Mouse (Mus musculus) heart, adult 9 months (tissue): Measurements from ENCODE around the gene Oasl1.
"Not testable (repeated sequence)": the region's sequence is repeated elsewhere in the genome, so short reads cannot be mapped to it uniquely, and the experiment has no call there.

ENCODE experiments used
- DNase-seq, 2 experiments: peaks; one replicate each; pipeline ENCODE4 v3.0.0; 2022; ENCODE audit warnings: low spot score in 2 of 2

Gene Oasl1

GRCm38 (mm10) chr5:114926153-114926684 is 3.2 kb downstream of the Oasl1 start:
- DNase-seq: no peak

- DNase-seq: no peak
Measured at GRCm38 (mm10) chr5:114926753-114927152, 3.7 kb downstream of the Oasl1 start.

GRCm38 (mm10) chr5:114931626-114932025 is 8.6 kb downstream of the Oasl1 start:
- DNase-seq: no peak

GRCm38 (mm10) chr5:114933206-114933605 is 10.2 kb downstream of the Oasl1 start:
- DNase-seq: no peak

DNA sequence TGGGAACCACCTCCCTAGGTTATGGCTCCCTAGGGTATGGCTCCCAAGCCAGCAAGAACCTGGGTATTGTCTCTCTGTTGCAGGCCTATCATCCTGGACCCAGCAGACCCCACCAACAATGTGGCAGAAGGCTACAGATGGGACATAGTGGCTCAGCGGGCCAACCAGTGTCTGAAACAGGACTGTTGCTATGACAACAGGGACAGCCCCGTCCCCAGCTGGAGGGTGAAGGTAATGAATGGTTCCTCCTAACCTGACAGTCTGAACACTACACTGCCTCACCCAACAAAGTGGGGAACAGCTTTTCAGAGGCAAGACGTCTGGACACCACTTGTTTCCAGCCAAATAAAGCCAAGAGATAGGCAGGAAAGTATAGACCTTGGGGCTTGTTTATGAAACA is 12.8 kb downstream of the Oasl1 start:
- no peak for DNase-seq

- DNase-seq: not testable (repeated sequence)
Measured at GRCm38 (mm10) chr5:114941138-114941537, 18.1 kb downstream of the Oasl1 start.

GRCm38 (mm10) chr5:114942074-114942765 is 19.2 kb downstream of the Oasl1 start, which contains the start of gene 2210016L21Rik:
Gene 2210016L21Rik (plus strand): TSS chr5:114942158.
- DNase-seq: peak; percentile 81 to 86

DNA sequence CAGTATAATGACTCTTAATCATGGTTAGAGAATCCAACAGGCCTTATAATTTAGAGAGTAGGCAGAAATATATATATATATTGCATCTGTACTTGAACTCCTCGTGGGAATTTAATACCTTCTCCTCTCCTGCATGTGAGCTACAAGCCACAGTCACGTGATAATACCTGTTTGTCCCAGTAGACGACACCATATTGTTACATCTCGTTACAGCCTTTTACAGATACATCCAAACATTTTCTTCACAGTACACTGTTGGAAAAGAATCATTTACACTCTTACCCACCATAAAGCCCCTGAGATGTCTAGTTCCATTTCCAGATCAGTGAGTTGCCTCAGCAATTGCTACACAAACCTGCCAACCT is 19.7 kb downstream of the Oasl1 start:
- DNase-seq: no peak

DNA sequence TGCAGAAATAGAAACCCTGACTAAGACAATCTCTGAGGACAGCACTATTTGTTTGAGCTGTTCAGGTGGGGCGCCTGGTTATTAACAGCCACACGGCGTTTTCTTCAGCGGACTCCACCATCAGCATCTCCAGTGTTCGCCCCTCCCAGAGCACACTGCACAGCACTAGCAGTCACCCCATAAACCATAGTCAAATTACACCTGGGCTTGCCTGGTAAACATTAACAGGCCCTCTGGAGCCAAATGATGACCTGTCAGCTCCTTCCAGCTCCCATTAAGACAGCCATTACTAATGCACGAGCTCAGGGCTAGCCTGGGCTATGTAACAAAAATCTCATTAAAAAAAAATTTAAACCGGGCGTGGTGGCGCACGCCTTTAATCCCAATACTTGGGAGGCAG is 22.0 kb downstream of the Oasl1 start:
- DNase-seq: no peak

DNA sequence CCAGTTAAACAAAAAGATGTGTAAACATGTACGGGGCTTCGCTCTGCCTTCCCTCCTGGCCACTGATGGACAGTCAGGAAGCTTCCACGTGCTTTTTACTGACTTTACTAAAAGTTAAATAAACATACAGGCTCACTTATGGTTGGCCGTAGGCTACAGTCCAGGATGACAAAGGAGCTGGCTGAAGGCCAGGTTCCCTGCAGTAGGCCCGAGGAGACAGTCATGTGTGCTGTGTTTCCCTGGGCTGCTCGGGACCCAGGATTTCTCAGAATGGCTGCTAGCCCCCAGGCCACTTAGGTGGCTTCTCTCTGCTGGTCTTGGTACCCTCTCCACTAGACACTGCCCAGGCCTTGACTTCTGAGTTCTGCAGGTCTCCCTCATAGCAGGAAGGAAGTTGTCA is 25.9 kb downstream of the Oasl1 start:
- peak in 1 of 2 experiments; percentile 36 for DNase-seq

GRCm38 (mm10) chr5:114949316-114949715 is 26.3 kb downstream of the Oasl1 start:
- no peak for DNase-seq

- DNase-seq: no peak
Measured at GRCm38 (mm10) chr5:114949812-114950211, 26.8 kb downstream of the Oasl1 start.

- DNase-seq: no peak
Measured at GRCm38 (mm10) chr5:114950669-114951068, 27.6 kb downstream of the Oasl1 start.

GRCm38 (mm10) chr5:114951279-114951880 is 28.3 kb downstream of the Oasl1 start:
- DNase-seq: no peak

DNA sequence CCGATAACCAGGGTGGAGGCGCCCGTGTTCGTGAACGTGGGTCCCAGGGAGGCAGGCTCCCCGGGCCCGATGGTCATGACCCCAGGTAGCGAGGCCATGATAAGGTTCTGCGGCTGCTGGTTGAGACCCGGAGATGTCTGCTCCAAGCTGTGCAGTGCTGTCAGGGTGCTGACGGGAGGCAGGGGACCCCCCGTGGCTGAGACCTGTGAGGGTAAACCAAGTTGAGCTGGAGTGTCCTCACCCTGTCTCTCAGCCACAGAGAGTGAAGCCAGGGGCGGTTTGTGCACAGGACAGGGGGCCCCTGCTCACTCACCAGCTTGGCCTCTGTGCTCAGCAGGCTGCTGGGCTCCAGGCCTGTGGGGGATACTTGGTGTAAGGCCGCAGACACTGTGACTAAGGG is 30.3 kb downstream of the Oasl1 start:
- DNase-seq: no peak

DNA sequence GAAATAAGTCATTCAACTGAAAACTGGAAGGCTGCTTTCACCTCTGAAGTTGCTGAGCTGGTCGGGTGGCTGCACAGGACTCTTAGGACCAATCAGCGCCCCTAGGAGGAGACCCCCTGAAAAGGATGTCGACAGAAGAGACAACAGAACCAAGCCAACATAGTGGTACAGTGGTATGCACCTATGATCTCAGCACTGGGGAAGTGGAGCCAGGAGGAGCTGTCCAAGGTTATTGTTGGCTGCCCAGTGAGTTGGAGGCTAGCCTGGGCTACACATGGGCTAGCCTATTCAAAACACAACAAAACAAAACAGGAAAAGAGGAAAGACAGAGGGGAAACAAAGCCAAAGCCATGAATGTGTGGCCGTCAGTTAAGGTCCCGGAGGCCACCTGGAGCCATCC is 35.0 kb downstream of the Oasl1 start:
- no peak for DNase-seq

DNA sequence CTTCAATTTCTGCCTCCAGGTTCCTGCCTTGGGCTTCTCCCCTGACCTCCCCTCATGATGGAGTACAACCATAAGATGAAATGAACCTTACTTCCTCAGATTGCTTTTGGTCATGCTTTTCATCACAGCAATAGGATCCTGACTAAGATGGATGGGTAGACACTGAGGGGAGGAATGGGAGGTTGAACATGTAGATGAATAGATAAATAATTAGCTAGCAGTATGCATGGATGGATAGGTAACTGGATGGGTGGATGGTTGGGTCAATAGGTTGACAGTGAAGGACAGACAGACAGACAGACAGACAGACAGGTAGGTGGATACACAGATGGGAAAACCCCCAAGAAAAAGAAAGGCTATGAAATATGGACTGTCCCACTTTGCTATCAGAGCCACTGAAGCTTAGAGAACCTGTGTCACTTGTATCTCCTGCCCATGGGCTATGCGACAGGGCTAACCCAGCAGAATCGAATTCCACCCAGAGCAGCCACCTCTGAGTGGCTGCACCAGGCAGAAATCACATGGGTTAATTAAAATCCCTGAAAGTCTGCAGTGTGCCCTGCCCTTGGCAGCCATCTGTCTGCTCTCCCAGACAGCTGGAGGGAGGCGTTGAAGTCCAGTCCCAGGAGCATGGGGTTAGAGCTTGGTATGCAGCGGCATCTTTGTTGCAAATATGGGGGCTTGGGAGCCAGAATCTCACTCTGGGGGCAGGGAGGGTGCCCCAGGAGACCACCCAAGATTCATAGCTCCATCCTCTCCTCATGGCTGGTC is 38.7 kb downstream of the Oasl1 start:
- DNase-seq: no peak

- DNase-seq: no peak
Measured at GRCm38 (mm10) chr5:114964315-114964966, 41.4 kb downstream of the Oasl1 start.

DNA sequence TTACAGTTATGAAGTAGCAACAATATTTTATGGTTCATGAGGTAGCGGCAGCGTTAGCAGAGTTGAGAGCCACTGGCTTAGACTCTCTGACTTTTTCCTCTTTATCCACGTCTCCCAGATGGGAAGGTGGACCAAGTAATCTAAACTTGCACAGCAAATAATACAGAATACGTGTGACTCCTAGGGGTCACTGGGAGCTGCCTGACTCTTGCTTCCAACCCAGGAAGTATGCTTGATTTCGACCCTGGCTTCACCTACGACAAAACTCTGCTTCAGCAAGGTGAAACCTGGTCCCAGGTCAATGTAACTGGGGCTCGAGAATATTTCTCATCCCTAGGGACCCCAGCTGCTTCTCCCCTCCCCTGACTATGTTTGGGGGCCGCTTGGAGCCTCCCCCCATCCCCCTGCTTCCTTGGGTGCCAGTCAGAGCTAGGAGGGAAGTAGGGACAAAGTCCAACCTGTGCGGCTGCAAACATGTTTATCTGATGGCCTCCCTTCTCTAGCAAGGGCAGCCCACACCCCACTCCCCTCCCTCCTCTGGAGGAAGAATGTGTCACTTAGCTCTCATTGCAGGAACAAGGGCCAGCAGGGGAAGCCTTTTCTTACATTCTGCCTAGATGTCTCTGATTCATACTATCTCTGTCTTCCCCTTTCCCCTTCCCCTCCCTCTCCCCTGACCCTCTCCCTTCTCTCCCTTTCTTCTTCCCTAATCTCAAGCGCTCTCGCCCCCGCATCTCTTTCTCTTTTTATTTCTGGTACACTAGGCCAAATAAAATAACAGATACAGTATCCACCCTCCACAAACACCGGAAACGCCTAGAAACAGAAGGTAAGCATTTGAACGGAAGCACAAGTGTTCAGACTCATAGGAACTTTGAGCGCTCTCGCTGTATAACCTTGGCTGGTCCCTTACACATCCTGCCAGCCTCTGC is 42.2 kb downstream of the Oasl1 start:
- DNase-seq: no peak

DNA sequence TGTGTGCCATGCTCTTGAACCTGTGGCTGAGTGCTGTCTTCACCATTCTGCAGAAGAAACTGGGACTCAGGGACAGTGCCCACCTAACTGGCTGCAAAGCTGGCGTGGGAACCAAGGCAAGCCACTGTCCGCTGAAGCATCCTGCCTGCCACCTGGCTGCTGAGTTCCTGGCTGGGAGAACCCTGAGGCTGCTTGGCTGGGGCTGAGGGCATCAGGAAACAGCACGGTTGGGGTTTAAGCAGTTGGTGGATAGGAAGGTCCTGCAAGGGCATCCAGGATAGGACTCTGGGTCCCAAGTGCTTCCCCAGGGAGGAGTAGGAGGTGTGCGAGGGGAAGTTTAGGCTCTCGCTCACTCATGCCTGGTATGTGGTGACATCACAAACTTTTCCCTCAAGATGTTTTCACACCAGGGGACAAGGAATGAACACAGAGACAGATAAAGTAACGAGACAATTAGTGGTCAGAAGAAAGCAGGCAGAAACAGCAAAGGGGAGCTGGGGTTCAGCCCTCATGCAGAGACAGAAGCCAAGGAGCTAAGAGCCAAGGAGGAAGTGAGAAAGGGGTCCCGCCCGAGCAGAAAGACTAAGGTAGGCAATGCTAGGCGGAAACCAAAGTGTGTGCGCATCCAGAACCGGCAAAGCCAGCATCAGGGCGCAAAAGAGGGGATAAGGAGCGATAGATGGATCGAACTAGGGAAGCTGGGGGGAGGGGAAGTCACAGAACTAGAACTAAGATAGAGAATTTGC is 44.7 kb downstream of the Oasl1 start:
- DNase-seq: no peak
